Mouse (Mus musculus): ENCODE measurements around the gene Os9. TPM values are rescaled to one million over a fixed set of nuclear protein-coding genes. Genes with fewer than 3 reads are reported as not detected.

Os9 gene
- polyA plus RNA-seq, 1 experiment from 2014 or later = 100 TPM

DNA sequence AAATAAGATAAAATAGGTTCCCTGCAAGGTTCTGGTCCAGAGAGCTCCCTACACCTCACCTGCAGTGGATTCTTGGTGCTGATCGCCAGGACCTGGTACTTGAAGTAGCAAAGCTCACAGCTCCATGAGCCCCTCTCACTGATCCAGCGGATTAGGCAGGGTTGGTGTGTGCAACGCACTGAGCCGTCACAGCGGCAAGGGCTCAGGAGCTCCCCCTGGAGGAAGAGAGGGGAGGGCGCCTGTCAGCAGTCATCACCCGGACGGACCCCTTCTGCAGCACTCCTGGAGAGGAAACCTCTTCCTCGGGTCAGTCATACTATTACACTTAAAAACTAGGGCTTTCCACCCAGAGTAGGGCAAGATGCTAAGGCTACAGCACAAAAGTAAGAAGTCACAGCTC is 62.8 kb downstream of the Os9 start:
- peak overlapping the region; percentile 96 for H3K4me2 ChIP-seq
- peak overlapping the region; percentile 75 for H3K4me3 ChIP-seq (replicated peaks)
- peaks cover 14% of the 10 kb centered on the region; the same call in 1 of the 2 replicates for H3K4me1 ChIP-seq
- no peak for ATAC-seq (ENCODE audit: insufficient read depth, low FRiP score, low read depth)
- H3K9ac ChIP-seq = no peak overlapping the region
- WGBS = 1% methylated on average over 9 of the region's 9 CpGs
- no peak overlapping the region for H3K27ac ChIP-seq
- 0 out of 2 replicates have a peak, but pooled peaks cover 6% of the 10 kb centered on the region for H3K27me3 ChIP-seq (replicated peaks)
- H3K36me3 ChIP-seq = peaks cover 19% of the 10 kb centered on the region
- H3K9me3 ChIP-seq = no peaks in the 10 kb centered on the region

DNA sequence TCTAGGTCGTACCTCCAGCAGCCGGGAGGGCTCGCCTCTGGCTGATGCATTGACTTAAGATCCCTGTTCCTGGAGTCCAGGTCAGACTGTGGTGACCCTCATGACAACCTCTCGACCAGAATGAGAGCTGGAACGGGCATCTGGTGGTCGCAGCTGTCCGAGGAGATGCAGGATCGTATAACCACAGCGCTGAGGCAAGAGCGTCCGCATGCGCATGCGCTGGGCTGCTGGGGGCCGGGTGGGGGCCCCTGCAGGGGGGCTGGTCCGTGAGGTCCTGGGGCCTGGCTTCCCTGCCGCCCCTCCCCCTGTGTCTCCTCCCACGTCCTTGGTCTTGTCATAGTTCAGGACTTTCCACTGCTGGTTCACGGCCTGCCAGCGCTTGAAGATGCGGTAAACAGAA is 64.4 kb downstream of the Os9 start:
- H3K4me2 ChIP-seq = no peak overlapping the region
- whole genome bisulfite sequencing = 83% methylated on average over 20 of the region's 20 CpGs
- ATAC-seq (ENCODE audit: insufficient read depth, low FRiP score, low read depth) = no peak

DNA sequence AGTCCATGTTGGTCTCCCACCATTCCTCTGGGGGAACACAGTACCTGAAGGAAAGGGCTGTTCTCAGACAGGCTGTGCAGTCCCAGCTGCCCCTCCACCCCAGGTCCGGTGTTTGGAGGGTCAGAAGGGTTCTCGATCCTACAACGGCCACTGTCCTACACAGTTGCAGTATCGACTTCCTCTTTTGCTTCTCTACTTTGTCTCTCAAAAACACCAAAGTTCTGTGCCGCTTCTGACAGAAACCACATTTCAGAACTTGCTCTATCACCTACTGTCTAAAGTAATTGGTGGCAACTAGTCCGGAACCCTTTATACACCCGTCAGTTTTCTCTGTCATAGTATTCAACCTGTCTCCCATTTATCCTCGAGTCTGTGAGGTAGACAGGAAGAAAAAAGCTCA is 65.5 kb downstream of the Os9 start:
- WGBS = 83% methylated on average over 8 of the region's 8 CpGs
- Histone ChIP-seq H3K4me1 (peaks cover 14% of the 10 kb centered on the region; the same call in 1 of the 2 replicates), H3K9ac (no peak overlapping the region), H3K4me3 (replicated peaks) (no peak overlapping the region), H3K9me3 (no peaks in the 10 kb centered on the region), H3K27me3 (replicated peaks) (peaks cover 18% of the 10 kb centered on the region), H3K4me2 (no peak overlapping the region), H3K36me3 (peaks cover 19% of the 10 kb centered on the region), H3K27ac (no peak overlapping the region)
- ATAC-seq (ENCODE audit: insufficient read depth, low FRiP score, low read depth) = no peak

More for the DNA sequence above, 64.4 kb downstream of the Os9 start:
- Histone ChIP-seq H3K4me1 (peaks cover 14% of the 10 kb centered on the region; the same call in 1 of the 2 replicates), H3K4me3 (replicated peaks) (no peak overlapping the region), H3K9me3 (no peaks in the 10 kb centered on the region), H3K36me3 (peaks cover 19% of the 10 kb centered on the region), H3K27ac (no peak overlapping the region), H3K27me3 (replicated peaks) (peaks cover 12% of the 10 kb centered on the region; the same call in 1 of the 2 replicates), H3K9ac (no peak overlapping the region)

DNA sequence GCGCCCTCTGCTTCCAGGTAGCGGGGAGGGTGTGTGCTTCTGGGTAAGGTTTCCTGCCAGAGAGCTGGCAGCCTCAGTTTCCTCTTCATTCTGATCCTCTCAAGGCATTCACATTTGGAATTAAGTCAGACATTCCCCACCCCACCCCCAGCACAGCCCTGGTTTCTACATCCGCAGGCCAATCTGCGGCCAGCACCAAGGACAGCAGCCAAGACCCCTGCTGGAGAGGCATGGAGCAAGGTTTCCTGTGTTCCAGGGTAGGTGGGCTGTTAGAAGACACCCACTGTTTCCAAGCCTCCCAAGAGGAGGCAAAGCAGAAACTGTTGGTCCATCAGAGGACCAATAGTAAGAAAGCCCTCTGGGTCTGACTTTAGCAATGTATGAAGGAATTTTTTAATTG is 66.3 kb downstream of the Os9 start:
- no peak for ATAC-seq (ENCODE audit: insufficient read depth, low FRiP score, low read depth)
- H3K9me3 ChIP-seq = no peaks in the 10 kb centered on the region
- H3K27me3 ChIP-seq (replicated peaks) = peaks cover 26% of the 10 kb centered on the region
- H3K4me2 ChIP-seq = no peak overlapping the region
- H3K9ac ChIP-seq = no peak overlapping the region
- WGBS = 62% methylated on average over 4 of the region's 4 CpGs
- peaks cover 18% of the 10 kb centered on the region; the same call in 1 of the 2 replicates for H3K4me1 ChIP-seq
- H3K27ac ChIP-seq = no peak overlapping the region
- peaks cover 19% of the 10 kb centered on the region for H3K36me3 ChIP-seq
- no peak overlapping the region for H3K4me3 ChIP-seq (replicated peaks)

DNA sequence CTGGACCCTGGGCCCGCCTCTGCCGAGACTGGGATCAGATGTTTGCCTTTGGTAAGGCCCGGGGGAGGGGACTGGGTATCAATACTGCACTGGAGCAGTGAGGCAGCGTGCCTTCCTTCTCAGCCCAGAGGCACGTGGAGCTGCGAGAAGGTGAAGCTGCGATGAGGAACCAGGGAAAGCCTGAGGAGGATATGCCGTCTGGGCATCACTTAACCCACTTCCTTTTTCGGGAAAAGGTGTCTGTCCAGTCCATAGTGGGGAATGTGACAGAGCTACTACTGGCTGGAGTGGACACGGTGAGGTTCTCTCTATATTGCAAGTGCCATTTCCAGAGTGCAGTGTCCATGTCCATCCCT is 70.8 kb downstream of the Os9 start:
- Histone ChIP-seq H3K9me3 (no peaks in the 10 kb centered on the region), H3K4me1 (peaks cover 14% of the 10 kb centered on the region), H3K36me3 (peaks cover under 1% of the 10 kb centered on the region; the same call in 1 of the 2 replicates), H3K27ac (no peak overlapping the region), H3K9ac (no peak overlapping the region), H3K4me3 (replicated peaks) (peak overlapping the region; percentile 26; the same call in 1 of the 2 replicates), H3K4me2 (peak overlapping the region; percentile 53), H3K27me3 (replicated peaks) (peaks cover 46% of the 10 kb centered on the region)
- WGBS = 15% methylated on average over 10 of the region's 10 CpGs
- no peak for ATAC-seq (ENCODE audit: insufficient read depth, low FRiP score, low read depth)

DNA sequence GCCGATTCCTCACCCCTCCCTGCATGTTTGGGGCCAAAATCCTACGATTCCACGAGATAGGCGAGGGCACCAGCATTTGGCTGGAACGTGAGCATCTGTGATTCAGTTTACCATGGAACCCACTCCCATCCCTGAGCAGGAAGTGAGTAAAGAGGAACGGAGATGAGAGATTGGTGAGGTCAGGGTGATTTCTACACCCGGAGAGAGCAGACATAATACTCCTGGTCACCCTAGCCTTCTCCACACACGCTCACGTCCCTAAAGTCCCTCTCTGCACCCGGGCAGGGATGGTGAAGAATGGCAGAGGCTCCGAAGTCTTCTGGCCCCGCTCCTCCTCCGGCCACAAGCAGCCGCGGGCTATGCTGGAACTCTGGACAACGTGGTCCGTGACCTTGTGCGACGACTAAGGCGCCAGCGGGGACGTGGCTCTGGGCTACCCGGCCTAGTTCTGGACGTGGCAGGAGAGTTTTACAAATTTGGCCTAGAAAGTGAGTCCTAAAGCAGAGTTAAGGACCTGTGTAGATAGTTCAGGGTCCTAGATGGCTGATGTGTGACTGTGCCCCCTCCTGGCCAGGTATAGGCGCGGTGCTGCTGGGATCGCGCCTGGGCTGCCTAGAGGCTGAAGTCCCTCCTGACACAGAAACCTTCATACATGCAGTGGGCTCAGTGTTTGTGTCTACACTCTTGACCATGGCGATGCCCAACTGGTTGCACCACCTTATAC is 71.4 kb downstream of the Os9 start:
- Histone ChIP-seq H3K4me1 (peaks cover 14% of the 10 kb centered on the region), H3K36me3 (peaks cover 6% of the 10 kb centered on the region), H3K4me2 (peak overlapping the region; percentile 53), H3K27ac (no peak overlapping the region), H3K9ac (no peak overlapping the region), H3K4me3 (replicated peaks) (peak overlapping the region; percentile 26), H3K27me3 (replicated peaks) (peaks cover 46% of the 10 kb centered on the region), H3K9me3 (no peaks in the 10 kb centered on the region)
- 4% methylated on average over 29 of the region's 29 CpGs for WGBS
- ATAC-seq (ENCODE audit: insufficient read depth, low FRiP score, low read depth) = peak; percentile 32; the same call in 1 of the 2 replicates

DNA sequence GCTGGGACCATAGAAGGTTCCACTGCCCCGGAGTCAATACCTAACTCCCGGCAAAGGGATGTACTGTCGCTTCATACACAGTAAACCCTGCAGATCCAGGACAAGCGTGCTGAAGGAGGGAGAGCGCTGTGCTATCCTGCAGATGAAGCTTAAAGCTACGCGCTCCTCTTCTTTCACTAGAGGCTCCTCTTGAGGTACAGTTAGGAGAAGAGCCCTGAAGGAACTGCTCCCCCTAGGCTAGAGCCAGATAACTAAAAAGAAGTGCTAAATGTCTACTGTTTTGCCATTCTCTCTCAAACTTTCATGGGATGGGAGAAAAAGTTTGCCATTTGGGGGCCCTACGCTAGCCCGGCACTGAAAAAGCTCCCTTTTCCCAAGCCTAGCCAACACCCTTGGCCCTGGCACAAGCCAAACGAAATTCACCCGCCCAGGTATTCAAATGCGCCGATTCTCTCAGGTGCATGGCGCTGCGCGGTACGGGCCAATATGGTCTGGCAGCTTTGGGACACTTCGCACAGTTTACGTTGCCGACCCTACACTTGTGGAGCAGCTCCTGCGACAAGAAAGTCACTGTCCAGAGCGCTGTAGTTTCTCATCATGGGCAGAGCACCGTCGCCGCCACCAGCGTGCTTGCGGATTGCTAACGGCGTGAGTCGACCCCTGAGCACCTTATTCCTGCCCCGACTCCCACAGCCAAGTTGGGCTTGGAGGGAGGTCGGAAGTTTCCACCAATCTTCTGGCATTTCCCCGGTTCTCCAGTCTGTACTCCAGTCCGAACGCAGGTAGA is 72.1 kb downstream of the Os9 start:
- Histone ChIP-seq H3K27ac (no peak overlapping the region), H3K9ac (no peak overlapping the region), H3K4me3 (replicated peaks) (peak overlapping the region; percentile 26), H3K4me1 (peaks cover 14% of the 10 kb centered on the region), H3K36me3 (peaks cover 9% of the 10 kb centered on the region), H3K4me2 (peak overlapping the region; percentile 53), H3K27me3 (replicated peaks) (peaks cover 46% of the 10 kb centered on the region), H3K9me3 (no peaks in the 10 kb centered on the region)
- WGBS = 5% methylated on average over 35 of the region's 35 CpGs
- ATAC-seq (ENCODE audit: insufficient read depth, low FRiP score, low read depth) = no peak

DNA sequence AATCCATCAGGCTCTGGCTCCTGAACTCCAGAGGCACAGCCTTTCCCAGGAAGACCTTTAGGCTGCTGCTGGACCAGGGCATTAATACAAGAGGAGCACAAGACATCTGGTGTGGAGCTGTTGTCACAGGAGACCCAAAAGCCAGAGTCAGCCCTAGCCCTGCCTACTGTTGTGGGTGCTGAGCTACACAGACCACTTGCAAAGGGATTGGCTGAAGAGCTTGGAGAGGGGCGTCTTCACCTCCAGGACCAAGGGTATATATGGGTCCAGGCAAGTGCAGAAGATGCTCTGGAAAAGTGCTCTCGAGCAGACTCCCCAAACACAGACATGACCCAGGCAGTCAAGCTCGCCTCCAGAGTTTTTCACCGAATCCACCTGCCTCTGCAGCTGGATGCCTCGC is 73.0 kb downstream of the Os9 start, which contains the start of gene Cyp27b1:
TSS of gene Cyp27b1 (plus strand) at position 297 of the 400 bp plus-strand sequence.
- no peaks in the 10 kb centered on the region for H3K9me3 ChIP-seq
- peaks cover 14% of the 10 kb centered on the region for H3K4me1 ChIP-seq
- peaks cover 46% of the 10 kb centered on the region for H3K27me3 ChIP-seq (replicated peaks)
- H3K9ac ChIP-seq = no peak within 1 kb of the TSS
- no peak for ATAC-seq (ENCODE audit: insufficient read depth, low FRiP score, low read depth)
- WGBS = 36% methylated on average over 5 of the region's 5 CpGs
- peak within 1 kb of the TSS; percentile 26 for H3K4me3 ChIP-seq (replicated peaks)
- peaks cover 9% of the 10 kb centered on the region for H3K36me3 ChIP-seq
- H3K27ac ChIP-seq = no peak within 1 kb of the TSS
- peak within 1 kb of the TSS; percentile 53 for H3K4me2 ChIP-seq

Other genes starting within 250 kb of the Os9 start
- 17.9 and 18.2 TPM in 2 replicates for gene Atp23, start 219.8 kb downstream of the Os9 start, polyA plus RNA-seq (2015; fragmentation: Nextera tagmentation; extraction: Ambion mirVana)
- gene Ctdsp2, start 142.4 kb downstream of the Os9 start, polyA plus RNA-seq (2015; fragmentation: Nextera tagmentation; extraction: Ambion mirVana) = 57.0 and 63.2 TPM in 2 replicates
- gene Avil, start 120.4 kb downstream of the Os9 start, polyA plus RNA-seq (2015; fragmentation: Nextera tagmentation; extraction: Ambion mirVana) = 0.52 and 0.60 TPM in 2 replicates
- gene Tsfm, start 90.3 kb downstream of the Os9 start, polyA plus RNA-seq (2015; fragmentation: Nextera tagmentation; extraction: Ambion mirVana) = 79.9 and 85.2 TPM in 2 replicates
- gene Mettl1, start 79.7 kb downstream of the Os9 start, polyA plus RNA-seq (2015; fragmentation: Nextera tagmentation; extraction: Ambion mirVana) = 54.3 and 55.2 TPM in 2 replicates
- 1.1 and 1.5 TPM in 2 replicates for gene Eef1akmt3, start 79.6 kb downstream of the Os9 start, polyA plus RNA-seq (2015; fragmentation: Nextera tagmentation; extraction: Ambion mirVana)
- 0.17 and 0.32 TPM in 2 replicates for gene Cyp27b1, start 72.9 kb downstream of the Os9 start, polyA plus RNA-seq (2015; fragmentation: Nextera tagmentation; extraction: Ambion mirVana)
- 0.79 and 1.2 TPM in 2 replicates for gene March9, start 60.9 kb downstream of the Os9 start, polyA plus RNA-seq (2015; fragmentation: Nextera tagmentation; extraction: Ambion mirVana)
- gene Cdk4, start 57.6 kb downstream of the Os9 start, polyA plus RNA-seq (2015; fragmentation: Nextera tagmentation; extraction: Ambion mirVana) = 1,443 and 1,450 TPM in 2 replicates
- 154 and 163 TPM in 2 replicates for gene Tspan31, start 50.9 kb downstream of the Os9 start, polyA plus RNA-seq (2015; fragmentation: Nextera tagmentation; extraction: Ambion mirVana)
- gene Agap2, start 45.8 kb downstream of the Os9 start, polyA plus RNA-seq (2015; fragmentation: Nextera tagmentation; extraction: Ambion mirVana) = 0.28 and 0.67 TPM in 2 replicates
- gene B4galnt1, start 44.1 kb upstream of the Os9 start, polyA plus RNA-seq (2015; fragmentation: Nextera tagmentation; extraction: Ambion mirVana) = 29.4 and 31.4 TPM in 2 replicates
- gene Slc26a10, start 59.5 kb upstream of the Os9 start, polyA plus RNA-seq (2015; fragmentation: Nextera tagmentation; extraction: Ambion mirVana) = 1.1 and 1.3 TPM in 2 replicates
- 65.9 and 69.9 TPM in 2 replicates for gene Arhgef25, start 69.0 kb upstream of the Os9 start, polyA plus RNA-seq (2015; fragmentation: Nextera tagmentation; extraction: Ambion mirVana)
- 90.4 and 106 TPM in 2 replicates for gene Dtx3, start 74.6 kb upstream of the Os9 start, polyA plus RNA-seq (2015; fragmentation: Nextera tagmentation; extraction: Ambion mirVana)
- 29.9 and 32.3 TPM in 2 replicates for gene Pip4k2c, start 90.5 kb upstream of the Os9 start, polyA plus RNA-seq (2015; fragmentation: Nextera tagmentation; extraction: Ambion mirVana)
- 5.6 and 6.2 TPM in 2 replicates for gene Kif5a, start 142.2 kb upstream of the Os9 start, polyA plus RNA-seq (2015; fragmentation: Nextera tagmentation; extraction: Ambion mirVana)
- gene Dctn2, start 145.2 kb upstream of the Os9 start, polyA plus RNA-seq (2015; fragmentation: Nextera tagmentation; extraction: Ambion mirVana) = 161 and 169 TPM in 2 replicates
- 18.6 and 19.4 TPM in 2 replicates for gene Mbd6, start 167.9 kb upstream of the Os9 start, polyA plus RNA-seq (2015; fragmentation: Nextera tagmentation; extraction: Ambion mirVana)
- gene Mars, start 190.7 kb upstream of the Os9 start, polyA plus RNA-seq (2015; fragmentation: Nextera tagmentation; extraction: Ambion mirVana) = 109 and 110 TPM in 2 replicates
- gene Arhgap9, start 200.8 kb upstream of the Os9 start, polyA plus RNA-seq (2015; fragmentation: Nextera tagmentation; extraction: Ambion mirVana) = 5.6 and 6.3 TPM in 2 replicates
- 9.1 and 10.1 TPM in 2 replicates for gene Gli1, start 220.8 kb upstream of the Os9 start, polyA plus RNA-seq (2015; fragmentation: Nextera tagmentation; extraction: Ambion mirVana)
- gene Inhbe, start 233.3 kb upstream of the Os9 start, polyA plus RNA-seq (2015; fragmentation: Nextera tagmentation; extraction: Ambion mirVana) = 0.05 TPM in 1 of 2 replicates, not detected in the other
- 0.27 TPM in 2 replicates for gene Inhbc, start 249.3 kb upstream of the Os9 start, polyA plus RNA-seq (2015; fragmentation: Nextera tagmentation; extraction: Ambion mirVana)

Data from stomach, embryonic 15.5 days (tissue).